Mouse (Mus musculus) limb, embryonic 14.5 days (tissue): ENCODE data around the gene Pkd1. TPM values are rescaled to one million over a fixed set of nuclear protein-coding genes. Genes with fewer than 3 reads are reported as not detected.

ENCODE experiments used
- ATAC-seq: fragments of 200-750 bp; cut with Nextera tagmentation; 2 replicates; pipeline ENCODE4 v1.8.0; 2017; ENCODE audit warnings: low read depth, moderate number of reproducible peaks, moderate TSS enrichment; ENCODE audit not compliant: low FRiP score
- DNase-seq: peaks from one replicate; pipeline ENCODE4 v3.0.0-alpha.2; 2015; ENCODE audit warnings: low spot score
- H3K27ac ChIP-seq: fragments of 300-500 bp; sonication (generic); replicated peaks from 2 replicates; pipeline ENCODE4 v1.5.1; 2014; ENCODE audit warnings: low read depth, mild to moderate bottlenecking, low read length, moderate library complexity, mixed read lengths
- H3K27me3 ChIP-seq: fragments of 300-500 bp; sonication (generic); 2 replicates; pipeline ENCODE4 v1.6.1; 2014; ENCODE audit warnings: low read length, mixed read lengths; ENCODE audit not compliant: control insufficient read depth, insufficient read depth
- H3K36me3 ChIP-seq: fragments of 300-500 bp; sonication (generic); 2 replicates; pipeline ENCODE4 v1.6.1; 2014; ENCODE audit warnings: mild to moderate bottlenecking, low read length, moderate library complexity, mixed read lengths; ENCODE audit not compliant: control insufficient read depth, insufficient read depth
- H3K4me1 ChIP-seq: fragments of 300-500 bp; sonication (generic); 2 replicates; pipeline ENCODE4 v1.6.1; 2014; ENCODE audit warnings: antibody characterized with exemption, low read length, mixed read lengths; ENCODE audit not compliant: control insufficient read depth, insufficient read depth
- H3K4me2 ChIP-seq: fragments of 300-500 bp; sonication (generic); replicated peaks from 2 replicates; pipeline ENCODE4 v1.6.1; 2014; ENCODE audit warnings: low read depth, mild to moderate bottlenecking, low read length, moderate library complexity; ENCODE audit not compliant: severe bottlenecking
- H3K4me3 ChIP-seq: fragments of 300-500 bp; sonication (generic); replicated peaks from 2 replicates; pipeline ENCODE4 v1.5.1; 2014; ENCODE audit warnings: low read length
- H3K9ac ChIP-seq: fragments of 300-500 bp; sonication (generic); 2 replicates; pipeline ENCODE4 v1.6.1; 2014; ENCODE audit warnings: mild to moderate bottlenecking, low read depth, low read length, moderate library complexity; ENCODE audit not compliant: severe bottlenecking
- H3K9me3 ChIP-seq: fragments of 300-500 bp; sonication (generic); 2 replicates; pipeline ENCODE4 v1.6.1; 2016; ENCODE audit warnings: low read length; ENCODE audit not compliant: control insufficient read depth
- POLR2A ChIP-seq: fragments of 200-500 bp; IDR thresholded peaks from 2 replicates; pipeline ENCODE4 v1.8.0; 2012; ENCODE audit warnings: inconsistent platforms, mild to moderate bottlenecking, moderate library complexity, borderline replicate concordance; ENCODE audit not compliant: insufficient read depth, insufficient read length; ENCODE audit errors: extremely low read depth
- WGBS: fragments of 180-500 bp; shearing (Covaris S2); extraction: QIAGEN DNeasy Blood & Tissue Kit; methylation state at CpG from one replicate; pipeline ENCODE4 v1.1.7; 2014; 5-methylcytosine and 5-hydroxymethylcytosine counted together
- polyA plus RNA-seq, 2 experiments: library from polyadenylated mRNA; depleted of rRNA in 1 of 2; stranded (reverse) in 1 of 2; unstranded in 1 of 2; fragments of >200 nt; fragmentation: Nextera tagmentation in 1 of 2; extraction: Ambion mirVana in 1 of 2; gene quantifications; 2 replicates each; pipeline versions ENCODE4 v1.2.1 to v1.2.3; 2012 to 2014

Gene Pkd1
- polyA plus RNA-seq, 2 experiments: 50.5 to 73.6 TPM

- Histone ChIP-seq H3K4me2 (peak overlapping the region; percentile 82), H3K27ac (0 out of 2 replicates have a peak overlapping the region, but pooled peaks have one; percentile 14), H3K9me3 (no peaks in the 10 kb centered on the region), H3K9ac (peak overlapping the region; percentile 75), H3K4me3 (peak overlapping the region; percentile 55), H3K4me1 (peaks cover 36% of the 10 kb centered on the region), H3K27me3 (no peaks in the 10 kb centered on the region), H3K36me3 (peaks cover 22% of the 10 kb centered on the region)
- ATAC-seq (no peak), DNase-seq (no peak)
- 20% methylated on average over 5 of the region's 5 CpGs for WGBS
- TF ChIP-seq POLR2A: no peak
Measured at GRCm38 (mm10) chr17:24529883-24530282, 19.8 kb upstream of the Pkd1 start.

GRCm38 (mm10) chr17:24530361-24531050, 19.1 kb upstream of the Pkd1 start:
- Histone ChIP-seq H3K4me2 (peak overlapping the region; percentile 82), H3K9me3 (no peaks in the 10 kb centered on the region), H3K27me3 (no peaks in the 10 kb centered on the region), H3K4me3 (no peak overlapping the region; the same call in 1 of the 2 replicates), H3K36me3 (peaks cover 19% of the 10 kb centered on the region), H3K27ac (no peak overlapping the region), H3K9ac (peak overlapping the region; percentile 75), H3K4me1 (peaks cover 36% of the 10 kb centered on the region)
- no peak for DNase-seq
- TF ChIP-seq POLR2A: no peak
- no peak for ATAC-seq
- WGBS: 31% methylated on average over 8 of the region's 8 CpGs

- Histone ChIP-seq H3K9ac (no peak overlapping the region), H3K27ac (no peak overlapping the region), H3K27me3 (no peaks in the 10 kb centered on the region), H3K36me3 (peaks cover 19% of the 10 kb centered on the region), H3K9me3 (no peaks in the 10 kb centered on the region), H3K4me1 (peaks cover 36% of the 10 kb centered on the region), H3K4me2 (no peak overlapping the region), H3K4me3 (no peak overlapping the region)
- ATAC-seq (no peak), DNase-seq (no peak)
- TF ChIP-seq POLR2A: no peak
- 58% methylated on average over 3 of the region's 3 CpGs for WGBS
Measured at GRCm38 (mm10) chr17:24531064-24531463, 18.6 kb upstream of the Pkd1 start.

GRCm38 (mm10) chr17:24532045-24532444, 17.6 kb upstream of the Pkd1 start:
- Histone ChIP-seq H3K9me3 (no peaks in the 10 kb centered on the region), H3K4me3 (no peak overlapping the region), H3K9ac (no peak overlapping the region), H3K27ac (no peak overlapping the region), H3K4me1 (peaks cover 30% of the 10 kb centered on the region), H3K27me3 (no peaks in the 10 kb centered on the region), H3K36me3 (peaks cover 19% of the 10 kb centered on the region), H3K4me2 (no peak overlapping the region)
- DNase-seq (no peak), ATAC-seq (no peak)
- TF ChIP-seq POLR2A: no peak
- WGBS: 71% methylated on average over 7 of the region's 7 CpGs

- DNase-seq (peak; percentile 68), ATAC-seq (peak; percentile 29)
- H3K27ac ChIP-seq: no peak overlapping the region
- no peaks in the 10 kb centered on the region for H3K27me3 ChIP-seq
- 7% methylated on average over 41 of the region's 53 CpGs for WGBS
- peak overlapping the region; percentile 55 for H3K9ac ChIP-seq
- peak overlapping the region; percentile 69 for H3K4me2 ChIP-seq
- peaks cover 19% of the 10 kb centered on the region for H3K36me3 ChIP-seq
- H3K4me3 ChIP-seq: peak overlapping the region; percentile 33
- no peaks in the 10 kb centered on the region for H3K9me3 ChIP-seq
- peaks cover 33% of the 10 kb centered on the region for H3K4me1 ChIP-seq
- no peak for TF ChIP-seq POLR2A
Measured at GRCm38 (mm10) chr17:24533099-24533992, 16.3 kb upstream of the Pkd1 start.
